Mouse (Mus musculus) embryonic facial prominence, embryonic 12.5 days (tissue): Measurements from ENCODE around the gene Kif16b. TPM values are rescaled to one million over a fixed set of nuclear protein-coding genes. Genes with fewer than 3 reads are reported as not detected.

Experiments used
- ATAC-seq: fragments of 200-750 bp; cut with Nextera tagmentation; 2 replicates; pipeline ENCODE4 v1.8.0; 2017; ENCODE audit not compliant: insufficient number of reproducible peaks, insufficient read depth, low FRiP score, low TSS enrichment
- H3K27ac ChIP-seq: fragments of 300-500 bp; sonication (generic); 2 replicates; pipeline ENCODE4 v1.5.1; 2016; ENCODE audit warnings: mild to moderate bottlenecking
- H3K27me3 ChIP-seq: fragments of 300-500 bp; sonication (generic); 2 replicates; pipeline ENCODE4 v1.6.1; 2016; ENCODE audit warnings: mild to moderate bottlenecking, moderate library complexity
- H3K36me3 ChIP-seq: fragments of 300-500 bp; sonication (generic); 2 replicates; pipeline ENCODE4 v1.6.1; 2016; ENCODE audit warnings: mild to moderate bottlenecking
- H3K4me1 ChIP-seq: fragments of 300-500 bp; sonication (generic); 2 replicates; pipeline ENCODE4 v1.6.1; 2016
- H3K4me2 ChIP-seq: fragments of 300-500 bp; sonication (generic); replicated peaks from 2 replicates; pipeline ENCODE4 v1.6.1; 2016; ENCODE audit warnings: mild to moderate bottlenecking, moderate library complexity
- H3K4me3 ChIP-seq: fragments of 300-500 bp; sonication (generic); 2 replicates; pipeline ENCODE4 v1.5.1; 2016; ENCODE audit warnings: mild to moderate bottlenecking
- H3K9ac ChIP-seq: fragments of 300-500 bp; sonication (generic); 2 replicates; pipeline ENCODE4 v1.6.1; 2016; ENCODE audit warnings: mild to moderate bottlenecking, moderate library complexity
- H3K9me3 ChIP-seq: fragments of 300-500 bp; sonication (generic); 2 replicates; pipeline ENCODE4 v1.6.1; 2016; ENCODE audit warnings: mild to moderate bottlenecking, moderate library complexity
- WGBS: fragments of 180-500 bp; shearing (Covaris S2); methylation state at CpG from one replicate; pipeline ENCODE4 v1.1.7; 2016; 5-methylcytosine and 5-hydroxymethylcytosine counted together
- polyA plus RNA-seq: library from polyadenylated mRNA; unstranded; fragments of >200 nt; fragmentation: Nextera tagmentation; extraction: Ambion mirVana; gene quantifications from 2 replicates; pipeline ENCODE4 v1.2.1, GENCODE M21; 2016

Gene Kif16b
- polyA plus RNA-seq, 1 experiment from 2014 or later = 11.3 TPM

DNA sequence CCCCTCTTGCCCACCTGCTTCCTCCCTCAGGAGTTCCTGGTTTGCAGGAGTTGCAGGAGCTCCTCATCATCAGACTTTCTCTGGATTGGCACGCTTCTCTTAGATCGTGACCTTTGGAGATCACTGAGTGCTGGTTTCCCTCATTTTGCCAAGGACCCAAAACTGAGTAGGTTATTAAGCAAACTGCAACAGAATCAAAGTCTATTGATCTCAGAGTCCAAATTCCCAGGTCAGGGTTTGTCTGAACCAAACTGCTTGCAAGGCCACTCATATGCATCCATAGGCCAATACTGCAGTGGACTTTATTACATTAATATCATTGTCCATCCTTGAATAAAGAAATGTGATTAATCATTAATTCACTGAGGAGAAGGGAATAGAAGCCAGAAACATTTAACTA lies 211.8 kb downstream of the Kif16b start:
- Histone ChIP-seq H3K27ac (no peak overlapping the region), H3K4me2 (no peak overlapping the region), H3K9me3 (no peaks in the 10 kb centered on the region), H3K27me3 (no peaks in the 10 kb centered on the region), H3K4me1 (no peaks in the 10 kb centered on the region), H3K9ac (no peak overlapping the region), H3K36me3 (no peaks in the 10 kb centered on the region), H3K4me3 (no peak overlapping the region)
- no peak for ATAC-seq
- WGBS = 80% methylated on average over 2 of the region's 2 CpGs

DNA sequence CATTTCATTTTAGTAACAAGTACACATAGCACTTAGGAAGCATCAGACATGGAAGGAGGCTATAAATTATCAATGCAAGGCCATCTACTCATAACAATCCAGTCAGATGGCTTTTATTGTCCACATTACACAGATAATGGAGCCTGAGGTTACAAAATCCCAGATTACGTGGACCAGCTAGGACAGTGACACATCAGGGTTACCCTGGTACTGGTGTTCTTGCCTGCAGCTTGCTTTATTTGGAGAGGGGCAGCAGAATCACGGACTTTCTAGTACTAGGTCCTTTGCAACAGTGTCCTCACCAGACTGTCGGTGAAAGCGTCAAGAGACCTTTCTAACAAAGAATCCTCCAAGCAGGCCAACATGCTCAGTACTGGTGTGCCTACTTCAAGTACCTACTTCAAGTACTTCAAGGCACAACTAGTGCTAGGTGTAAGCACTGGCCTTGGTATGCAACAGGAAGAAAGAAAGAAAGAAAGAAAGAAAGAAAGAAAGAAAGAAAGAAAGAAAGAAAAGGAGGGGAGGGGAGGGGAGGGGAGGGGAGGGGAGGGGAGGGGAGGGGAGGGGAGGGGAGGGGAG lies 213.3 kb downstream of the Kif16b start:
- no peak for ATAC-seq
- H3K27ac ChIP-seq = no peak overlapping the region
- no peak overlapping the region for H3K9ac ChIP-seq
- no peak overlapping the region for H3K4me2 ChIP-seq
- no peaks in the 10 kb centered on the region for H3K36me3 ChIP-seq
- no peaks in the 10 kb centered on the region for H3K4me1 ChIP-seq
- no peaks in the 10 kb centered on the region for H3K27me3 ChIP-seq
- H3K9me3 ChIP-seq = no peaks in the 10 kb centered on the region
- WGBS = 87% methylated on average over 4 of the region's 4 CpGs
- H3K4me3 ChIP-seq = no peak overlapping the region

DNA sequence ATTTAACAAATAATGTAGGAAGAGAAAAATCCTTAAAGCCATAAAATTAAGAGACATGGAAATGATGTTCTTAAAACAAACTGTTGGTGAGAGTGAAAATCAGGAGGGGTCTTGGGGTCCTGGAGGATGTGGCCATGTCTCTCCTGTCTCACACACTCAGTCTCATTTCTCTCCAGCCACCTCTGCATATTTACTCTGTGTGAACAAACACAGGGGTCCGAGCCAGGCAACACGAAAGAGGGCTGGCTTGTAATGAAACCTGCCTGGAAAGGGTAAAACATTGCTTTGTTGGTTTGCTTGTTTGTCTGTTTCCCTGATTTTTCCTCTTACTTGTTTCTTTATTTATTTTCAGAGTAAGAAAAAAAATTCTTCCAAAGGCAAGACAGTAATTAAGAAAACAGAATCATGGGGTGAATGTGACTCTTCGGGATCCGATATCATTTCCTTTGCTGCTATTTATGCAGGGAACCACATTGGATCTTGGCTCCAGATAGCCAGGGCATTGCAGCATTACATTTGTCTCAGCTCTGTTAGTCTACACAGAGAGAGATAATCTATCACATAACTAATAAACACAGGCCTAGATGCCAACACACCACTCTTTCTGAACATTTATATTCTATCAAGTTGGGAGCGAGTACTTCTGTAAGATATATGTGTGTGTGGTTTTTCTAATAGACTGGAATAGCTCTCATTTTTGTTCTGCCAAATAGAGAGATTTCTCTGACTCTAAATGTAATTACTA lies 218.2 kb downstream of the Kif16b start:
- no peaks in the 10 kb centered on the region for H3K36me3 ChIP-seq
- no peaks in the 10 kb centered on the region for H3K4me1 ChIP-seq
- no peak overlapping the region for H3K9ac ChIP-seq
- H3K4me2 ChIP-seq = no peak overlapping the region
- ATAC-seq = no peak
- WGBS = 82% methylated on average over 5 of the region's 5 CpGs
- no peak overlapping the region for H3K4me3 ChIP-seq
- no peaks in the 10 kb centered on the region for H3K9me3 ChIP-seq
- no peak overlapping the region for H3K27ac ChIP-seq
- H3K27me3 ChIP-seq = no peaks in the 10 kb centered on the region

DNA sequence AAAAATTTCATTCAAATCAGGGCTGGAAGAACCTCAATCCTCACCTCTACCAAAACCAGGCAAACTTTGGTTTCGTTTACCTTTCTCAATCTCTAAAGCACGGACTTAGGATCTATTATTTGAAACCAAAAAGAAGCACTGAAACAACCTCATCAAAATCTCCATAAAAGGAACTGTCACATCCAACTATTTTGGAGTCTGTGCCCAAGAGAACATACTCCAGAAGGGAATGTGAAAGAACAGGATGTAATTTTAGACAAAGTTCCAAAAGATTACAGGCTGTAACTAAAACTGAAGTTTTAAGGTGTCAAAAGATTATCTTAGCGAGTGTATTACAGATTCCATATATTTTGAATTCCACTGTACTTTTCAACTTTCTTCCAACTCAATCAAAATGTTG lies 232.9 kb downstream of the Kif16b start:
- H3K4me2 ChIP-seq = no peak overlapping the region
- no peak overlapping the region for H3K27ac ChIP-seq
- H3K27me3 ChIP-seq = no peaks in the 10 kb centered on the region
- H3K4me3 ChIP-seq = no peak overlapping the region
- ATAC-seq = no peak
- WGBS = 84% methylated on average over 3 of the region's 3 CpGs
- no peaks in the 10 kb centered on the region for H3K9me3 ChIP-seq
- H3K4me1 ChIP-seq = no peaks in the 10 kb centered on the region
- no peaks in the 10 kb centered on the region for H3K36me3 ChIP-seq
- no peak overlapping the region for H3K9ac ChIP-seq

DNA sequence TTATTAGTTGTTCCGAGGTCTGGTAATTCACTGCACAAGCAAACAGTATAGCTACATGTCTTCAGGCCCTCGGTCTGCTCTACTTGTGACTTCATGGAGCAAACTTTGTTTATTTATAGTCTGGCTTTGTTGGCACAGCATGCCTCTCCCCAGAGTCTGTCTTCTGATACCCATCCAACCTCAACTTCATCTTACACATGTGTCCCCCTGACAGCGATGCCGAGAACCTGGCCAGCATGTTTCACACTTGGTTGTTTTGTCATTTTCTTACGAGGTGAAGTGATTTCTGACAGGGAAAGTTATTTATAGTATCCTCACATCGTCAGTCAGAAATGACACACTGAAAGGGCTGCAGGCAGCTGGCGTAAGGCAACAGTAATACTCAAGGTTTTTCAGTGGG lies 249.7 kb downstream of the Kif16b start:
- H3K27me3 ChIP-seq = no peaks in the 10 kb centered on the region
- no peak for ATAC-seq
- H3K36me3 ChIP-seq = no peaks in the 10 kb centered on the region
- no peaks in the 10 kb centered on the region for H3K4me1 ChIP-seq
- no peak overlapping the region for H3K4me3 ChIP-seq
- no peak overlapping the region for H3K9ac ChIP-seq
- H3K27ac ChIP-seq = no peak overlapping the region
- WGBS = 73% methylated on average over 7 of the region's 7 CpGs
- H3K4me2 ChIP-seq = no peak overlapping the region
- no peaks in the 10 kb centered on the region for H3K9me3 ChIP-seq

DNA sequence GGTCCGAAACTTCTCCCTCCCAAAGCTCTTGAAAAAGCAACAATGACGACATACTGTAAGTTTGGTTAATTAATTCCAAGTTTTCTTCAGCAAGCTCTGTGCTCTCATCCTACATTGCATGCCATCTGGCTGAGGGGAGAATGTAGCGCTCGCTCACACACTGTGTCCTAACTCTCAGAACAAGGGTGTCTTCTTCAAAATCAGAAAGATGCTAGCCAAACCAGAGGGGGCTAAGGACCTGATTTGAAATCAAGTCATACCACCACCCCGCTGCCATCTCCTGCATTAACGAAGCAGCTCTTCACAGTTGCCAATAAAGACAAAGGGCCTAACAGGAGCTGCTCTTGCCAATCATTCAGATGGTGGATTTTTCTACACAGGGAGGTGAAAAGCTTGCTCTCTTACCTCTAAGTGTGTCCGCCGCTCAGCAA lies 253.3 kb downstream of the Kif16b start:
- Histone ChIP-seq H3K4me3 (no peak overlapping the region), H3K4me1 (no peaks in the 10 kb centered on the region), H3K9ac (no peak overlapping the region), H3K27ac (no peak overlapping the region), H3K4me2 (no peak overlapping the region), H3K27me3 (no peaks in the 10 kb centered on the region), H3K36me3 (no peaks in the 10 kb centered on the region), H3K9me3 (no peaks in the 10 kb centered on the region)
- 85% methylated on average over 8 of the region's 8 CpGs for WGBS
- ATAC-seq = no peak

DNA sequence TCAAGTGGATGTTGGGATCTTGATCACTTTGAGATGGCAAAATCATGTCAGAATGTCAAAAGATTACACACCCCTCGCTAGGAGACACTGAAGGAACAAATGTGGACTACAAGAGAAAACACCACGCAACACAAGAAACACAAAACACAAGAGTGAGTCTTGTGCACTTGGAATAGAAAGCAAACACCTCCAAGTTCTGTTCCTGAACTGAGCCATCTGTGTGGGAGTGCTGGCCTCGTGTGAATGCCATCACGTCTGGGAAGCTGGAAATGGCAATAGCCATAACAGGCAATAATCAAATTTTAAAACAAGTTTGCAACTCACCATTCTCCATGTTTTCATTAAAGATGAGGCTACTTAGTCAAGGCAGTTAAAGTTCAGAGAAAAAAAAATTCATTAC lies 254.5 kb downstream of the Kif16b start:
- no peak overlapping the region for H3K27ac ChIP-seq
- H3K36me3 ChIP-seq = no peaks in the 10 kb centered on the region
- H3K4me3 ChIP-seq = no peak overlapping the region
- H3K9ac ChIP-seq = no peak overlapping the region
- 88% methylated on average over 4 of the region's 4 CpGs for WGBS
- no peak overlapping the region for H3K4me2 ChIP-seq
- H3K27me3 ChIP-seq = no peaks in the 10 kb centered on the region
- ATAC-seq = no peak
- no peaks in the 10 kb centered on the region for H3K4me1 ChIP-seq
- no peaks in the 10 kb centered on the region for H3K9me3 ChIP-seq

DNA sequence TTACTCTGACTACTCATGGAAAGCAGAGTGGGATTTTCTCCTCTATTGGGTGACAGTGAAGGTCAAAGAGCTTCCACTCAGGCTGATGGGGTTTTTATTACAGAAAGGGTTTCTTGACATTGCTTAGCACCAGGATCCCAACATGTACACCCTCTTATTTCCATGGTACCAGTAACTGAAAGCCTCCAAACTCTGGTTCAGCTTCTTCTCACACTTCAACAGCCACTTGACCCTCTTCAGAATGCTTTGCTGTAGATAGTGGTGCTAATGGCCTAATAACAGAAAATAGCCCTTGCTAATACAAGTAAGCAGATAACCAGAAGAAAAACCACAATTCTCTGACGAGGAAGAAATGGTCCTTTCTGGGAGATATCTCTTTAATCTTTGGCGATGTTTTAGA lies 259.6 kb downstream of the Kif16b start:
- ATAC-seq = no peak
- H3K27me3 ChIP-seq = no peaks in the 10 kb centered on the region; the same call in 1 of the 2 replicates
- no peaks in the 10 kb centered on the region for H3K9me3 ChIP-seq
- no peak overlapping the region for H3K4me3 ChIP-seq
- H3K4me1 ChIP-seq = no peaks in the 10 kb centered on the region
- WGBS = 84% methylated on average over 2 of the region's 2 CpGs
- H3K9ac ChIP-seq = no peak overlapping the region
- H3K4me2 ChIP-seq = no peak overlapping the region
- no peaks in the 10 kb centered on the region for H3K36me3 ChIP-seq
- no peak overlapping the region for H3K27ac ChIP-seq

DNA sequence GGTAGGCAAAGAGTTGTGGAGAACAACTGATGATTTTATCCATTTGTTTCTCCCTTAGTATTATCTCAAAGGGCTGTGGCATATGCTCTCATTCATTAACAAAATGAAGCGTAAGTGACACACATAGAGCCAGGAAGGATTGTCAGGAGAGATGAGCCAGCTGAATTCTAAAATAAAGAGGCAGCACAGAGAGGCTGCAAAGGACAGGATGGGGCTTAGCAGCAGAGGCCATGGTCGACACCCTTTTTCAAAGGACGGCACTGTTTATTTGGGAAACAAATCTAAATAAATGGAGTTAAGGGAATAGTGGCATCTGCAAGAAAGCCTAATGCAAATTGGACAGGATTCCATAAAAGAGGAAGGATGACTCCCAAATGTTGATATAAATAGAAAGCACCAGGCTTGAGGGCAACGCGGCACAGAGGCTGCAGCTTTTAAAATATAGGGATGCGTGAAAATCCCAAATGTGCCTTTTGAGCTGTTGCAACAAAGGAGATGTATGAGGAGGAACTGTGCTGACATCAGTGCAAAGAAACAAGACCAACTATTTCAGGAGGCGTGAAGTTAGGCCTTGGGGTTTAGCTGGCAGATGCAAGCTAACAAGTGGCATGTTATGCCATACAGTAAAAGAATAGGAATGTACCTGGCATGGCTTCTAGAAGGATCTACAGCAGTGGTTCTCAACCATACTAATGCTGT lies 265.6 kb downstream of the Kif16b start:
- no peak for ATAC-seq
- WGBS = 87% methylated on average over 7 of the region's 7 CpGs
- no peak overlapping the region for H3K4me2 ChIP-seq

DNA sequence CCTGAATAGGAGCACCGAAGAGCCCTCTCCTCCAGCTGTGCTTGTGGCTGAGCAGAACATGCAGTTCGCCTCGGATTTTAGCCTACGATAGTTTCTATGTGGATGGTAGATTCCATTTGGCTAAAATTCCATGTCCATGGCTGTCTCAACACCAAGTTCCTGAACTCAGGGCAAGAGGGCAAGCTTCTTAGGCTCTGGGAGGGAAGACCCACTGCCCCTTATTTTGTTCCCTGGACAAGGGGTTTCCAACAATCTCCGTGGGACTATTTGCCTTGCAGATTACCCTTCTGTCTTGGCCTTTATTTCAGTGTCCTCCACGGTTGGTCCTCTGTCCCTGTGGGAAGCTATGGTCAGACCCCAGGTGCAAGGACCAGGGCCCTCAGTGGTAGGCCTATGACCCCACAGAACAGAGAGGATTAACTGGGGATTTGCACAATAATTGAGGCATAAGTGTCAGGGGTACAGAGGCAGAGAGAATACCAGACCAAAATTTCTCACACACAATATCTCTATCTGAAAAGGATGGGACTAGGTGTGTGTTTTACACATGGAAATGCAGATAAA lies 267.3 kb downstream of the Kif16b start:
- H3K9ac ChIP-seq = no peak overlapping the region
- H3K27ac ChIP-seq = no peak overlapping the region

More for the DNA sequence above, 265.6 kb downstream of the Kif16b start:
- Histone ChIP-seq H3K4me1 (no peaks in the 10 kb centered on the region), H3K9ac (no peak overlapping the region), H3K4me3 (no peak overlapping the region), H3K36me3 (no peaks in the 10 kb centered on the region), H3K27me3 (no peaks in the 10 kb centered on the region; the same call in 1 of the 2 replicates), H3K27ac (no peak overlapping the region), H3K9me3 (no peaks in the 10 kb centered on the region)

DNA sequence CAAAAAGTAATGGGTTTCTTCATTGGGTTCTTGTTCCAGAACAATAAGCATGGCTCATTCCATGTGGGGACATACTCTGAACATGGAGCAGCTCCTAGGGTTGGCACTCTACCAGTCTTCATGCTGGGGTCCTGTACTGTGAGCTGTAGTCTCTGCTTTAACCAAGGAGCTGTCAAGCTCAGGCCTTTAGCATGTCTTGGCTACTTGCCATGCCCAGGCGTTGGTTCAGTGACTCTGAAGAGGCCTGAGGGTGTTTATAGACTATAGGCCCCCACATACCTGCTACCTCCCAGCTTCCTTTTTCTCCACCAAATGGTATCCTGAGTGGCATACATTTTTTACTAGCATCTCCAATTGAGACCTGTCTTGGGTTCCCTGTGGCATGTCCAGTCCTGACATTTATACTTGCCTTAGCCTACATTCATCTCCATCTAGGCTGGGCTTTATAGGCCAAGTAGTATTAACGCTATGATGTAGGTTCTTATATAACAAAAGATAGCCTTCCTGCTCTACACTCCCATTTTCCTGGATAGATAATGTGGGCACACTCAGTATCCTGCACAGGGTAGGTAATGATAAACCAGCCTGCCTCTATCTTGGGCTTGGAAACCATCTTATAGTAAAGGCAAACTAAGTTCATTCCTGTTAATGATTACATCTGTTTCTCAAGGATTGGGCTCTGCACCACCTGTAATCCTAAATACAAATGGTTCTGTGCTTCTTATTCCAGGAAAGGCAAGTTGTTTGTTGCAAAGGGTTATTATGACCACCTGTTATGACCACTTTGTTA lies 271.6 kb downstream of the Kif16b start:
- Histone ChIP-seq H3K27me3 (no peaks in the 10 kb centered on the region), H3K4me1 (no peaks in the 10 kb centered on the region), H3K9ac (no peak overlapping the region), H3K36me3 (no peaks in the 10 kb centered on the region), H3K27ac (no peak overlapping the region), H3K4me2 (no peak overlapping the region), H3K9me3 (no peaks in the 10 kb centered on the region), H3K4me3 (no peak overlapping the region)
- no peak for ATAC-seq
- 81% methylated on average over 2 of the region's 2 CpGs for WGBS

More for the DNA sequence above, 267.3 kb downstream of the Kif16b start:
- Histone ChIP-seq H3K4me2 (no peak overlapping the region), H3K27me3 (no peaks in the 10 kb centered on the region; the same call in 1 of the 2 replicates), H3K4me1 (no peaks in the 10 kb centered on the region), H3K4me3 (no peak overlapping the region), H3K9me3 (no peaks in the 10 kb centered on the region), H3K36me3 (no peaks in the 10 kb centered on the region)
- 65% methylated on average over 6 of the region's 6 CpGs for WGBS
- no peak for ATAC-seq
